ENCODE assay signal across 25 mouse cellular contexts in genomic region chr14:100529758-100530157, GRCm38 (mm10).
DNase-seq lines count a peak whose midpoint lies in the region; ATAC-seq and TF ChIP-seq lines count a peak whose summit lies in the region.
"Had no signal": no experiment of that assay in that cellular context is flagged by ENCODE, and none has a peak within 500 bp of the region (broad histone marks: within the 10 kb centered on the region; RNA-seq: fewer than 3 reads in every experiment).

No protein-coding gene starts in this region.

- intact Hi-C loops in gastrocnemius, adult 2 months (cut with DNase I): no loop called here

- TF ChIP-seq EP300 in stomach, postnatal 0 days (optimal IDR thresholded peaks at IDR 0.05): no peak

- H3K9me3 ChIP-seq in lung, embryonic 15.5 days: no peaks in the 10 kb centered on the region
- no peaks in the 10 kb centered on the region for H3K9me3 ChIP-seq in stomach, embryonic 14.5 days (ENCODE audit: control insufficient read depth, low read depth, low read length)
- H3K9me3 ChIP-seq in stomach, postnatal 0 days (ENCODE audit: control insufficient read depth, low read length): no peaks in the 10 kb centered on the region
- H3K9me3 ChIP-seq in intestine, embryonic 16.5 days (ENCODE audit: control insufficient read depth, low read length): no peaks in the 10 kb centered on the region
- H3K9me3 ChIP-seq: embryonic facial prominence, embryonic 12.5 days; embryonic facial prominence, embryonic 15.5 days; heart, embryonic 12.5 days; heart, embryonic 15.5 days; hindbrain, embryonic 10.5 days; hindbrain, embryonic 13.5 days had no signal

- DNase-seq in lung, postnatal 10 days: no peak
- no peak for DNase-seq in stomach, postnatal 0 days (ENCODE audit: low spot score)
- no peak for DNase-seq in gastrocnemius, adult 2 months
- DNase-seq: adrenal gland, postnatal 10 days; adrenal gland, postnatal 36 days; cerebellum, adult 18-20 months; cerebellum, adult 9-10 months; forebrain, postnatal 0 days; gastrocnemius, postnatal 25 days; heart, adult 18-20 months; heart, postnatal 10 days; heart, postnatal 36 days had no signal

- peak; percentile 11; the same call in 1 of the 2 replicates for ATAC-seq in lung, embryonic 15.5 days (ENCODE audit: borderline replicate concordance, extremely low read depth, low FRiP score, low TSS enrichment)
- ATAC-seq in stomach, embryonic 14.5 days (ENCODE audit: insufficient number of reproducible peaks, insufficient read depth, low FRiP score, low read depth): 0 out of 2 replicates have a peak, but pooled peaks have one; percentile 23
- no peak for ATAC-seq in stomach, postnatal 0 days (ENCODE audit: low FRiP score, low TSS enrichment)
- peak; percentile 77 for ATAC-seq in intestine, embryonic 16.5 days
- ATAC-seq: forebrain, embryonic 14.5 days; forebrain, postnatal 0 days; hindbrain, embryonic 16.5 days; Patski had no signal

- no peak overlapping the region for H3K9ac ChIP-seq in lung, embryonic 15.5 days
- no peak overlapping the region for H3K9ac ChIP-seq in stomach, embryonic 14.5 days (replicated peaks; ENCODE audit: low read depth, low read length)
- H3K9ac ChIP-seq in stomach, postnatal 0 days (ENCODE audit: low read length): no peak overlapping the region
- no peak overlapping the region for H3K9ac ChIP-seq in intestine, embryonic 16.5 days (ENCODE audit: low read depth, low read length)
- H3K9ac ChIP-seq: embryonic facial prominence, embryonic 12.5 days; embryonic facial prominence, embryonic 15.5 days; forebrain, postnatal 0 days; heart, embryonic 12.5 days; heart, embryonic 15.5 days; hindbrain, embryonic 13.5 days had no signal

- no peaks in the 10 kb centered on the region for H3K36me3 ChIP-seq in lung, embryonic 15.5 days
- no peaks in the 10 kb centered on the region for H3K36me3 ChIP-seq in stomach, embryonic 14.5 days (ENCODE audit: control insufficient read depth, insufficient read depth, low read length)
- H3K36me3 ChIP-seq in stomach, postnatal 0 days (ENCODE audit: control insufficient read depth, insufficient read depth, low read length): no peaks in the 10 kb centered on the region
- H3K36me3 ChIP-seq in intestine, embryonic 16.5 days (ENCODE audit: control insufficient read depth, insufficient read depth, low read length): no peaks in the 10 kb centered on the region
- H3K36me3 ChIP-seq: embryonic facial prominence, embryonic 12.5 days; embryonic facial prominence, embryonic 15.5 days; G1E; heart, embryonic 12.5 days; heart, embryonic 15.5 days; hindbrain, embryonic 10.5 days; hindbrain, embryonic 13.5 days had no signal

- no peaks in the 10 kb centered on the region for H3K4me1 ChIP-seq in lung, embryonic 15.5 days
- H3K4me1 ChIP-seq in stomach, embryonic 14.5 days (ENCODE audit: control insufficient read depth, insufficient read depth, low read length): no peaks in the 10 kb centered on the region
- H3K4me1 ChIP-seq in stomach, postnatal 0 days (replicated peaks; ENCODE audit: control insufficient read depth, insufficient read depth): no peaks in the 10 kb centered on the region
- H3K4me1 ChIP-seq in intestine, embryonic 16.5 days (ENCODE audit: control insufficient read depth, insufficient read depth, low read length): no peaks in the 10 kb centered on the region
- H3K4me1 ChIP-seq: embryonic facial prominence, embryonic 12.5 days; embryonic facial prominence, embryonic 15.5 days; heart, embryonic 12.5 days; heart, embryonic 15.5 days; hindbrain, embryonic 10.5 days; hindbrain, embryonic 13.5 days had no signal

- no peak for TF ChIP-seq CTCF in stomach, postnatal 0 days (IDR thresholded peaks at IDR 0.05; ENCODE audit: low read depth)
- TF ChIP-seq CTCF in gastrocnemius, adult 2 months (IDR thresholded peaks at IDR 0.05): no peak

- WGBS in lung, embryonic 15.5 days: 77% methylated on average over 1 of the region's 1 CpGs
- WGBS in stomach, embryonic 14.5 days: 72% methylated on average over 1 of the region's 1 CpGs
- WGBS in stomach, postnatal 0 days: 77% methylated on average over 1 of the region's 1 CpGs
- WGBS in intestine, embryonic 16.5 days: 65% methylated on average over 1 of the region's 1 CpGs

- no peak overlapping the region for H3K27ac ChIP-seq in lung, embryonic 15.5 days
- H3K27ac ChIP-seq in stomach, embryonic 14.5 days (ENCODE audit: low read length): no peak overlapping the region
- no peak overlapping the region for H3K27ac ChIP-seq in stomach, postnatal 0 days (replicated peaks)
- H3K27ac ChIP-seq in intestine, embryonic 16.5 days (ENCODE audit: low read length): no peak overlapping the region
- H3K27ac ChIP-seq in gastrocnemius, adult 2 months: no peak overlapping the region
- H3K27ac ChIP-seq: embryonic facial prominence, embryonic 12.5 days; embryonic facial prominence, embryonic 15.5 days; heart, embryonic 15.5 days; hindbrain, embryonic 10.5 days; hindbrain, embryonic 13.5 days had no signal

- H3K4me2 ChIP-seq in lung, embryonic 15.5 days: no peak overlapping the region
- H3K4me2 ChIP-seq in stomach, embryonic 14.5 days (replicated peaks; ENCODE audit: low read depth, low read length): no peak overlapping the region
- H3K4me2 ChIP-seq in stomach, postnatal 0 days (replicated peaks; ENCODE audit: low read depth): no peak overlapping the region
- no peak overlapping the region for H3K4me2 ChIP-seq in intestine, embryonic 16.5 days (ENCODE audit: low read depth, low read length)
- H3K4me2 ChIP-seq: embryonic facial prominence, embryonic 12.5 days; embryonic facial prominence, embryonic 15.5 days; heart, embryonic 12.5 days; heart, embryonic 15.5 days; hindbrain, embryonic 13.5 days had no signal

- H3K4me3 ChIP-seq in lung, embryonic 15.5 days: no peak overlapping the region
- no peak overlapping the region for H3K4me3 ChIP-seq in stomach, embryonic 14.5 days (ENCODE audit: low read depth, low read length)
- H3K4me3 ChIP-seq in stomach, postnatal 0 days (ENCODE audit: low read depth, low read length): no peak overlapping the region
- no peak overlapping the region for H3K4me3 ChIP-seq in intestine, embryonic 16.5 days (ENCODE audit: low read length)
- no peak overlapping the region for H3K4me3 ChIP-seq in gastrocnemius, adult 2 months
- H3K4me3 ChIP-seq: embryonic facial prominence, embryonic 12.5 days; embryonic facial prominence, embryonic 15.5 days; heart, embryonic 12.5 days; heart, embryonic 15.5 days; hindbrain, embryonic 10.5 days; hindbrain, embryonic 13.5 days had no signal

- H3K27me3 ChIP-seq in lung, embryonic 15.5 days: no peaks in the 10 kb centered on the region
- H3K27me3 ChIP-seq in stomach, embryonic 14.5 days (ENCODE audit: control insufficient read depth, insufficient read depth, low read length): no peaks in the 10 kb centered on the region
- no peaks in the 10 kb centered on the region for H3K27me3 ChIP-seq in stomach, postnatal 0 days (ENCODE audit: control insufficient read depth, insufficient read depth, low read length)
- no peaks in the 10 kb centered on the region for H3K27me3 ChIP-seq in intestine, embryonic 16.5 days (replicated peaks; ENCODE audit: control insufficient read depth, insufficient read depth, low read length)
- H3K27me3 ChIP-seq: embryonic facial prominence, embryonic 12.5 days; embryonic facial prominence, embryonic 15.5 days; heart, embryonic 12.5 days; heart, embryonic 15.5 days; hindbrain, embryonic 13.5 days; Patski had no signal
